Mouse (Mus musculus): ENCODE results near the gene Tent5b. TPM values are rescaled to one million over a fixed set of nuclear protein-coding genes. Genes with fewer than 3 reads are reported as not detected.

The Tent5b gene
- total RNA-seq, 2 experiments from 2014 or later, result 0.87 to 8.5 TPM

Other genes with a start within 250 kb of the Tent5b start
- gene Map3k6, start 239.3 kb upstream of the Tent5b start, total RNA-seq (2021), result 10 to 100 TPM in 1 of 2 experiments, 1 to 10 TPM in 1; 8.2 to 30.7 TPM
- gene Sytl1, start 217.0 kb upstream of the Tent5b start, total RNA-seq (2021), result 1 to 10 TPM in 1 of 2 experiments, under 1 TPM in 1; 0.74 to 1.5 TPM
- gene Tmem222, start 202.3 kb upstream of the Tent5b start, total RNA-seq (2021), result 10 to 100 TPM; 28.7 to 31.7 TPM
- gene Wdtc1, start 126.7 kb upstream of the Tent5b start, total RNA-seq (2021), result 10 to 100 TPM; 55.3 to 58.8 TPM
- gene Slc9a1, start 110.4 kb upstream of the Tent5b start, total RNA-seq (2021), result 10 to 100 TPM; 21.4 to 24.2 TPM
- 1 to 10 TPM; 1.6 to 2.8 TPM for gene Trnp1, start 18.4 kb downstream of the Tent5b start, total RNA-seq (2021)
- not detected for gene Kdf1, start 38.8 kb downstream of the Tent5b start, total RNA-seq (2021)
- gene Nudc, start 65.9 kb downstream of the Tent5b start, total RNA-seq (2021), result 10 to 100 TPM; 71.0 to 74.5 TPM
- gene Nr0b2, start 73.2 kb downstream of the Tent5b start, total RNA-seq (2021), result 10 to 100 TPM; 13.9 to 20.4 TPM
- gene Gpatch3, start 94.6 kb downstream of the Tent5b start, total RNA-seq (2021), result 1 to 10 TPM; 5.1 to 8.3 TPM
- gene Gpn2, start 104.2 kb downstream of the Tent5b start, total RNA-seq (2021), result 1 to 10 TPM; 9.0 to 9.8 TPM
- gene Sfn, start 122.0 kb downstream of the Tent5b start, total RNA-seq (2021), result 1 to 10 TPM; 1.3 to 1.9 TPM
- 10 to 100 TPM; 21.9 to 25.0 TPM for gene Zdhhc18, start 170.0 kb downstream of the Tent5b start, total RNA-seq (2021)
- gene Pigv, start 192.5 kb downstream of the Tent5b start, total RNA-seq (2021), result 10 to 100 TPM in 1 of 2 experiments, 1 to 10 TPM in 1; 8.6 to 11.2 TPM